Mouse (Mus musculus) right cerebral cortex, adult 18-20 months (tissue): Measurements from ENCODE around the gene Kcnab3.

Experiments
- DNase-seq: peaks from one replicate; pipeline ENCODE4 v3.0.0; 2022; ENCODE audit warnings: mixed read lengths

Gene Kcnab3

DNA sequence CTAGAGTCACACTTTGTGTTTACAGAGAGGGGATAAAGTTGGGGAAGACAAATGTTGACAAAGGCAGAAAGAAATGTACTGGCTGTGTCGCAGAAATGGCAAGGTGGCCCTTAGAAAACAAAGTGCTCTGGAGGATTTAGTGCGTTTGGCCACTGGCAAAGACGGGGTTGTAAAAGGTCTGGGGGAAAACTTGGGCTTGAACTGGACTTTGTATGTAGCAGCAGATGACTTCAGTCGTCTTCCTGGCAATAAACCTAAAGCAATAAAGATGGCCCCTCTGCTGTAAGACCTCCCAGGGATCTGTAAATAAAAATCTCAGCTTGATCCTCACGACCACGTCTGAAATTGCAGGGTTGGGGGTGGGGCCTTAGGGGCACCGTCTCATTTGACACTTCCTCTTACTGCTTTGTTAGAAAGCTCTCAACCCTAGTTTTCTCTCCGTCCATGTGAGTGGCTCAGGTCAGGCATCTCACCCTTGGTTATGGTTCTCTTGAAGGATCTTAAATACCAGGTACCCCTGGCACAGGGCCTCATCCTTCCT is 6.7 kb downstream of the Kcnab3 start:
- DNase-seq = no peak

DNA sequence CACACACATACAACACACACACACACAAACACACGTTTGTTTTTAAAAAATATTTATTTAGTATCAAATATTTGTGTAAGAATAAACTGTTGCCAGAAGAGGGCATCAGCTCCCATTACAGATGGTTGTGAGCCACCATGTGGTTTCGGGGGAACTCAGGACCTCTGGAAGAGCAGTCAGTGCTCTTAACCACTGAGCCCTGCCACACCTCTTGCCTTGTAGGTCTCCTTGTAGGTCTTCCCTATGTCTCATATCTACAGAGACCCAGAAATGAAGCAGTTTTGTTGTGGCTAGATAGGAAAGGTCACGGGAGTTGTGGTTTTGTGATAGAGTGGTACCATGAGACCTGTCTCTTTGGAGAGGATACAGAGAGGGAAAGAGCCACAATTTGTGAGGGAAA is 7.9 kb downstream of the Kcnab3 start:
- no peak for DNase-seq

DNA sequence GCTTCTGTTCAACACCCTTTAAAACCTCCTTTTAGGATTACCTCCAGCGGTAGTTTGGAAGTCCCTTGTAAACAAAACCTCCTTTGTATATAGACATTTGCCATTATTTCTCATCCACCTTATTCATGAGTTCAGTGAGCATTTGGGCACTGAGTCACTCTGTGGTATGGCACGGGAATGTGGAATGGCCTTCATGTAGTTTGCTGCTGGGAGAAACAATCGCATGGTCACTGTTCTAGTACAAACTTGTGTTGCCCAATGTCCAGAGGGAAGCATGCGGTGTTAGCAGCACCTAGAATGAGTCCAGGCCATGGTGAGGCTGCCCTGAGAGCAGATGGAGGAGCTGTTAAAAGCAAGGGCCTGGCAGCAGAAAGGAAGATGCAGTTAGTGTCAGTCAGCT is 8.7 kb downstream of the Kcnab3 start:
- DNase-seq = no peak

DNA sequence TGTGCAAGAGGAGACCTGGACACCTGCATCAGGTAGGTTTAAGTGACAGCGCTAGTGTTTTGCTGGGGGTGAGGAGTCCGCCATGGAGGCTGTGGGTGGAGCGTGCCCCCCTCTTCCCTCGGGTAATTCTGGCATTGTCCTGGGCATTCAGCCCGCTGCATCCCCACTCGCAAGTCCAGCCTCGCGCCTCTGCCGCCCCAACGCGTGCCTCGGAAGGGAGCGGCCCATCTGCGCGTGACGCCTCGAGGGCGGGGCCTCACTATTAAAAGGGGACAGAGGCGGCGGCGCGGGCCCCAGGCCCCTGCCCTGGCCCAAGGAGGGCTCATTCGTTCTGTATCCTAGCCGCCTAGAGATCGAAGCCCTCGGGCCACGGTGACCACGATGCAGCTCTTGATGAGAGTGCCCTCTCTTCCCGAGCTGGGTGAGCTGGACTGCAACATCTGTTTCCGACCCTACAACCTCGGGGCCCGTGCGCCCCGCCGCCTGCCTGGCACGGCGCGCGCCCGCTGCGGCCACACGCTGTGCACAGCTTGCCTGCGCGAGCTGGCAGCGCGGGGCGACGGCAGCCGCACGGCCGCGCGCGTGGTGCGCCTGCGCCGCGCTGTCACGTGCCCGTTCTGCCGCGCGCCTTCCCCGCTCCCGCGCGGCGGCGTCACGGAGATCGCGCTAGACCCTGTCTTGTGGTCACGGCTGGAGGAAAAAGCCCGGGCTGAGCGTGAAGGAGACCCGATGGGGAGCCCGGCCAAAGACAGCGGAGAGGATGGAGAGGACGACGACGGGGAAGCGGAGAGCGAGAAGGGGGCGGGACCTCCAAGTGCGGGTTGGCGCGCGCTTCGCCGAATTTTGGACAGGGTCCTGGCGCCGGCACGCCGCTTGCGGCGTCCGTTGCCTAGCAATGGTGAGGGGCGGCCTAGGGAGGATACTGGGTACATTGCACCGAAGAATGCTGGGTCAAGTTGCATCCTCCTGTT is 14.4 kb downstream of the Kcnab3 start, which contains the start of gene Rnf227:
Rnf227 (plus strand) TSS at position 301 of the 971 bp plus-strand sequence.
- DNase-seq = peak; percentile 85

DNA sequence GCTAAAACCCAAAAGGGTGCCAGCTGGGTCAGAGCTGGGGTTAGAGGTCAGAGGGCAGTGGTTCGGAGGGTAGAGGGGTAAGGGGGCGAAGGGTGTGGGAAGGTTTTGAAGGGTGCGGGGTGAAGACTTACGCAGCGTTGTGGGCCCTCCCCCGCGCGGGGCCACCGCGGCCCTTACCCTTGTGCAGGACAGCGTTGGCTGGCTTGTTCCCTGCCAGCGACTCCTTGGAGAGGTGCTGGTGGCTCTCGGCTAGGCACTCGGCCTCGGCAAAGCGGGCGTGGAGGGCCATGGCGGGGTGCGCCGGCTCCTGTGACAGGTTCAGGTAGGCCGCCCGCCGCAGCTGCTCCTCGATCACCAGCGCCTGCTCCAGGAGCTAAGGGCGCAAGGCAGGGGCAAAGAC is 20.4 kb downstream of the Kcnab3 start:
- DNase-seq = no peak

DNA sequence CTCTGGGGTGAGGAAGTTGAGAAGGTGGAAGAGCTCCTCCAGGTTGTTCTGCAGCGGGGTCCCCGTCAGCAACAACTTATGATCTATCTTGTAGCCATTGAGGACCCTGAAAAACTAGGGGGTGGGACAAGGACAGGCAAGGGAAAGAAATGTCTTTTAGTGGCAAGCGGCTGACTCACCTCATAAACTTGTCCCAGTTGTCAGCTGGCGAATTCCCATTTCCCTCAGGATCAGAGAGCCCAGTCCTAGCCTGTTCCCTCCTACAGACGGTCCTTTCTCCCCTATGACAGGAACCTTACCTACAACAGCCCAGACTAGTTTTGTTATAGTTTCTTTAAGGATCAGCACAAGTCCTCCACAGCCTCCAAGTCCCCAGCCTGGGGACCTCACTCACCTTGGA is 30.5 kb downstream of the Kcnab3 start:
- no peak for DNase-seq

DNA sequence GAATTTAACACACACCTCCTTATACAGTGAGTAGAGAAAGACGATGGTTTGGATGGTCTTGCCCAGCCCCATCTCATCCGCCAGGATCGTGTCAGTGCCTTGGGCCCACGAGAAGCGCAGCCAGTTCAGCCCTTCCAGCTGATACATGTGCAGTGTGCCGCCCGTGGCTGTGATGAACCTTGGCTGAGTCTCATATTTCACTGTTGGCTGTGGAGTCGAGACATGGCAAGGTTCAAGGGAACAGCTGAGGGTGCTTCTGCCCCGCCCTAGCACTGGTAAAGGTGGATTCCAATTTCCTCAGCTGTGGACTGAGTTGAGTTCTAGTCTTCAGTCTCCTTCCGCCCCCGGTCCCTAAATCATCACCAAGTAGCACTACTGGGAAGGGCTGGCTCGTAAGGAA is 31.6 kb downstream of the Kcnab3 start:
- no peak for DNase-seq

DNA sequence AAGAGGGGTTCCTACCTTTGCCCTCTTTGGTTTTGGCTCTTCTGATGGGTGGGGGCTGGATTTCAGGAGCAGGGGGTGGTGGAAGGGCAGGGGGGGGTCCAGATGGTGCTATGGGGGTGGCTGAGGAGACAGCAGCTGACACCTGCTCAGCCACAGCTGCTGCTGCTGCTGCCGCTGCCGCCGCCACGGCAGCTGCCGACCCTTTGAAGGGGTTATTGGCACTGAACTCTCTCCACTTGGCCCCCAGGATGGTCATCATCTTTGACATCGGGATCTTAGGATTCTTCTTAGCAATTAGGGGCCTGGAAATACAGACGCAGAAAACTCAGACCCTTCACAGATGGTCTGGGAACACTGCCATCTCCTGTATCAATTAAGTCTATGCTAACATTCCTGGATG is 36.0 kb downstream of the Kcnab3 start:
- DNase-seq = no peak

DNA sequence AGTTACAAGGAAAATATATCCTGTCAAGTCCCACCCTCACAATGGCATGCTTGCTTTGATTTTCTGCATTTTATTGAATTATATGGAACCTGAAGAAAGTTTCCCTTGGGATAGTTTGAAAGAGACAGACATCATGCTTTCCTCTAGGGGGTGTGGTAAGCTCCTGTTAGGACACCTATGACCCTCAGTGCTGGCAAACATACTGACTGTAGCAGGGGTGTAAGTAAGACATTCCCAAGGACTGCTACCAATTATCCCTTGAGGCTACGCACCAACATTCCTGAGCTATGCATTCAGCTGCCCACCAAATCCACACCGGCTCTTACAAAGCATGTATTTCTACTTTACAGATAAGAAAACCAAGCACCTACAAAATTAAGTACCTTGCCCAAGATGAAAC is 36.4 kb downstream of the Kcnab3 start:
- no peak for DNase-seq

DNA sequence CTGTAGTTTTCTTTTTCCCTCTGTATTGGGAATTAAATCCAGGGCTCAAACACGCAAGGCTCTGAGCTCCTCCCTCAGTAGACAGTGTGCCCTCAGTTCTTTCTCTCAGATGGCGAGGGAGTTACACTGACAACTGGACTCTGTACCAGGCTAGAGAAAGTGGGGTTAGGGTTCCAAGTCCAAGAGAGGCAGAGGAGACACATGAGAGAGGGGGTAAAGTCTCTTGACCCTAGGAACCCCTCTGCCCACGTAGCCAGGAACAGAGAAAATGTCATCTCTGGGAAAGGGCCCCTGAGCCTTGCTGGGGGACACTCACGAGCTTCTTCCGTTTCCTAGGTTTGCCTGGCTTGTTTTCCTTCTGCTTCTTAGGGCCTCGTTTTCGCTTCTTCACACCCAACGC is 38.3 kb downstream of the Kcnab3 start:
- no peak for DNase-seq

DNA sequence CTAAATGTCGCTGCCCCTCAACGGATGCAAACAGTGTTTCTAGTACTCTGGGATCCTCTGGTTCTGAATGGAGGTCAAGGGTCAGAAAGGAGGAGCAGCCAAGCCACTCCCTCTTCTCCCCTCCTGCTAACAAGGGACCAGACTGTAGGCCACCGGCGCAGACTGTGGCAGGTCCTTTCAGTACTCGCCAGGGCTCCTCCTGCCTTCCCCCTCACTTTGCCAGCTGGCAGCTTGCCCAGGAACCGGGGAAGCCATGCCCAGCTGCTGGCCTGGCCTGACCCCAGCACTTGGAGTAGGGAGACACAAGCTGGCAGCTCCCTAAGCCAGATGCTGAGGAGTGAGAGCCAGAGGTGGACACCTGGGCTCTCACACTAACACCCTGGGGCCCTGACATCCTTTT is 38.9 kb downstream of the Kcnab3 start:
- peak; percentile 91 for DNase-seq

DNA sequence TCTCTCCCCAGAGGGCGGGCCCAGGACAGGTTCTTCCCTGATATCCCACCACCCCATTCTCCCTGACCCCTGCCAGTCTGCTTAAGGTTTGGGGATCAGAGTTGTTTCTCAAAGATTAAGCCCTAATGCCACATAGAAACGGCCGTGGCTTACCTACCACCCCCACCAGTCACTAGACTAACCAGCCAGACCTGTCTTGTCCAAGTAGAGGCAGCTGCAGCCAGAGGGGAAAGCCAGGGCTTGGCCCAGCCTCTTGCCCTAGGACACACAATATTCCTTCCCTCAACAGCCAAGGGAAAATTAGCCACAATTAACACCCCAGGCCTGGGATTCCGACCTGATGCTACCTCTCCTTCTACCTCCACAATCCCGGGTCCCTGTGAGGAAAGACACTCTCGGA is 39.7 kb downstream of the Kcnab3 start:
- no peak for DNase-seq

DNA sequence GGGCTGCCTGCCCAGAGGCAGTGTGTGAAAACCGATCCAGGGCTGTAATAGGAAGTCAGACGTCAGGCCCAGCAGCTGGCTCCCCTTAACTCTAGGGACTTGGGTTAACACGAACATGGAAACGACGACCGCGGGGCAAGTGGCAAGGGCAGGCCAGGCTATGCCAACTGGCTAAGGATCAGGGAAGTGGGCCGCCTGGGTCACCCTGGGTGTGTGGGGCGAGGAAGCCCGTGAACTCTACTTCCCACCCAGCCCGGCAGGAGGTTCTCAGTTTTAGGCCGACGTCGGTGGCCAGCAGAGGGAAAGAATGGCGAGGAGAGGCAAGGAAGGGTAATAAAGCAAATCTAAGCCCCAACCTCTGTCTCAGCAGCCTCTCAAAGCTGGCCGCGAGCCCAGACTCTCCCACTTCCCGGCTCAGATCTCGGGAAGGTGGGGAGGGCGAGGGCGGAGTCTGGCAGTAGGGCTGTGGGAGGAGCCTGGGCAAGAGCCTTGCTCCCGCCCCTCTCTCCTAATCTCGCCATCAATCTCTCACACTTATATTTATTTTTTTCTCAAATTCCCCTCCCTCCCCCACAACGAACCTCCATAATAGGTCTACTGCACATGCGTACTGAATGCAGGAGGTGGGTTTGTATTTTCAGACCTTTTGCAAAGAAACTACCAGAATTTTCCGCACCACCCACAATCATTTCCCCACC is 40.2 kb downstream of the Kcnab3 start:
- peak; percentile 97 for DNase-seq

DNA sequence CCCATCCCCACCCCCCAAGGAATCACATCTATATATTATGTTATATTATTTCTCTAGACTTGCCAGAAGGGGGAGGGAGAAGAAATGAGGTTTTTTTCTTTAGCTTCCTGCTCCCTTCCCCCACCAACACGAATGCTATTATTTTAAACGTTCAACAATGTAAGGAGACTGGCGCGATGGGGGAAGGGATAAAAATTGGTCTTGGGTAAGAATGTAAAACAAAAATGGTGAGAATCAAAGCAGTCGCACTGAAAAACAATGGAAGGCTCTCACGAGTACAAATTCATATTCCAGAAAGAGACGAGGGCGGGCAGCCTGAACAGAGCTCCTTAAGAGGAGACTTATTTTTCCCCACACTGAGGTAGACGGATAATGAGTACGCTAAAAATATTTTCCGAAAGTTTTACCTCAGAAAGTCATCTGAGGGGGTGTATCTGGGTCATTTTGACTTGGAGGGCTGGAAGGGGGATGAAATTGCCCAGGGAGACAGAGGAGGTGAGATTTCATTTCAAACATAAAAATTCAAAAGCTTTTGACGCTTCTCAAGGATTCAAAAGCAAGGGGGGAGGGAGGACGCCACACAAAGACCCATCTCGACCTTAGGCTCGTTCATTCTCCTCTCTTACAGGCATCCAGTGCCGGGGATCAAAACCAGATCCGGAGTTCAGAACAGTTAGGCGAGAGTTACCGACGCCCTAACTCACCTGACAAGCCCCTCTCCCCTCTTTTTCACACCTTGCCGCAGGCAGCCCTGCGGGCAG is 41.0 kb downstream of the Kcnab3 start:
- no peak for DNase-seq

DNA sequence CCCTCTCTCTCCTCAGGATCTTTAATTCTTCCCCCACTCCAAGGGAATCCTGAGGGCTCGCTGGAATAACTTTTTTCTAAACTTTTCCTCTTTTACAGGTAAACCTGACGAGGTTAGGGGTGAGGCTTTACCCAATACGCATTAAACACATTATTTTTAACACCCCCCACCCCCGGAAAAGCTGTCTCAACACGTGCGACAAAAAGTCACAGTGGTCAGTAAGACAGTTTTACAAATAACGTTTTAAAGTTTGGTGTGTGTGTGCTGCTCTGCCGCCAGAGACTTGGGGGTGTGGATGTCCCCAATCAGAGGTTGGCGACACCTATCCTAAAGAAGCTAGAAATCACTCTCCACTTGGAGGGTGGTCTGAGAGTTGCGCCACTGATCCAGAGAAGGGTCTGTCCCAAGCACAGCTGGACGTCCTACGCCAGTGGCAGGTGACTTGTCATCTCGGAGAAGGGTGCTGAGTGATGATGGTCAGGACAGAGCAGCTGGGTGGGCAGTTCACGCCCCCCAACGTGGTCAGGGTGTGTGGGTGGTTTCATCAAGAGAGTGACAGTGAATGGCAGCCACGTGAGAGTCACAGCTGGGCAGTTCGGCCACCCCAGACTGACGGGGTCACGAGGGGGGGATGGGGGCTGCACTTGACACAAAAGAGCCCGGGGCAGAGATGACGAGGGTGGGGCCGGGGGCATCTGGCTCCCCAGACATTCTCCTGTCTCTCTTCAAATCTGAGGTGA is 41.7 kb downstream of the Kcnab3 start:
- DNase-seq = no peak

DNA sequence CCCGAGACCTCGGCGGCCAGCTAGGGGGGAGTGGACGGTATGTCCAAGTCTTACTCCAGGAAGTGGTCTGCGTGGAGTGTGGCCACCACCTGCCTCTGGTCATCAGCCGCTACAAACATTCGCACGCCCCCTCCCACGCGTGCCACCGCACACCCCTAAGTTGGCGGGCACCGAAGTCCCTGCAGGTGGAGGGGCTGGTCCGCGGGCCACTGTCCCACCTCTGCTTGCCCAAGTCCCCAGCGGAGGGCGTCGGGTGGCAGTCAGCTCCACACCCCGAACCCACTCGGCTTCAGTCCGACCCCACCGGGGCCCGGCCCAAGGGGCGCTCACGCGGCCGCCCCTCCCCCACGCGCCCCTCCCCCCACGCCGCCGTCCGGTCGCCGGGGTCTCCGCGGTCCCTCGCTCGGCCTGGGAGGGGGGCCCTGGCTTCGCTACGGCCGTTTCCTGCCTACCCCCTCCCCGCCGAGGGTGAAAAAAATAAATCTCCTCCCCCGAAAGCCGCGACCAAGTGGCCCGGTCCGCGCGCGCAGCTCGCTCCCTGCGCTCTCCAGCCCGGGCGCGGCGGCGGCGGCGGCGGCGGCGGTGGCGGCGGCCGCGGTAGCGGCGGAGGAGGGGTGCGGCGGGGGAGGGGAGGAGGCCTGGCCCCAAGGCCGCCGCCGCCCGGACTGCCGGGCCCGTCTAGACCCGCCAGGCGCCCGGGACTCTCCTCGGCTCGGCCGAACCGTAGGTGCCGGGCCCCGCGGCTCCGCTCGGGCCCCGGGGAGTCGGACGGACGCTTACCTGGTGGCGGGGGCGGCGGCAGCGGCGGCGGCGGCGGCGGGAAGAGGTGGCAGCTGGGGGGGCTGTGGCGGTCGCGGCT is 42.5 kb downstream of the Kcnab3 start:
- DNase-seq = no peak

DNA sequence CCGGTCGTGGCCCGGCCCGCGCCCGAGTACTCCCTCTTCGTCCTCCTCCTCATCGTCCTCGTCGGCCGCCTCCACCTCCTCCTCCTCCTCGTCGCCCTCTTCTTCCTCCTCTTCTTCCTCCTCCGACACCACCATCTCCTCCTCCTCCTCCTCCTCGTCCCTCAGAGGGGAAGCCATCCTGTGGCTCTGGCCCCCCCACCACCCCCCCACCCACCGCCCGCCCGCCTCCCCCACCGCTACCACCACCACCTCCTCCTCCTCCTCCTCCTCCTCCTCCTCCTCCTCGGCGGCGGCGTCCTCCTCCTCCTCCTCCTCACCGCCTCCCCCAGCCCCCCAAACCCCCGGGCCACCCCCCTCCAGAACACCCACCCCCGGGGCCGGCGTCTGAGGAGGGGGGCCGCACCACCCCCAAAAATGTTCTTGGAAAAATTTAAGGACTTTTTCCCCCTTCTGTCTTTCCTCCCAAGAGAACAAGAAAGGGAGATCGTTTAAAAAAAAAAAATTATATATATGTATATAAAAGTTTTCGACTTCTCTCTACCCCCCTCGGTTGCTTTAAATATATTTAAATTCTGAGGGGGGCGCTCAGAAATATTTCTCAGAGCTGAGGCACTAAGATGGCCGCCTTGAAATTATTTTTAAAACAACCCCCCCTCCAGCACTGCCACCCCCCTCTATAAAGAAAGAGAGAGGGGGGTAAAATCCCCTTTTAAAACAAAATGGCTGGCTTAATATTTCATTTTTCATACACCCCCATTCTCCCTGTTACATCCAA is 43.3 kb downstream of the Kcnab3 start, which contains the start of gene Chd3:
Chd3 (minus strand) TSS at position 192 of the 775 bp plus-strand sequence.
- no peak for DNase-seq

DNA sequence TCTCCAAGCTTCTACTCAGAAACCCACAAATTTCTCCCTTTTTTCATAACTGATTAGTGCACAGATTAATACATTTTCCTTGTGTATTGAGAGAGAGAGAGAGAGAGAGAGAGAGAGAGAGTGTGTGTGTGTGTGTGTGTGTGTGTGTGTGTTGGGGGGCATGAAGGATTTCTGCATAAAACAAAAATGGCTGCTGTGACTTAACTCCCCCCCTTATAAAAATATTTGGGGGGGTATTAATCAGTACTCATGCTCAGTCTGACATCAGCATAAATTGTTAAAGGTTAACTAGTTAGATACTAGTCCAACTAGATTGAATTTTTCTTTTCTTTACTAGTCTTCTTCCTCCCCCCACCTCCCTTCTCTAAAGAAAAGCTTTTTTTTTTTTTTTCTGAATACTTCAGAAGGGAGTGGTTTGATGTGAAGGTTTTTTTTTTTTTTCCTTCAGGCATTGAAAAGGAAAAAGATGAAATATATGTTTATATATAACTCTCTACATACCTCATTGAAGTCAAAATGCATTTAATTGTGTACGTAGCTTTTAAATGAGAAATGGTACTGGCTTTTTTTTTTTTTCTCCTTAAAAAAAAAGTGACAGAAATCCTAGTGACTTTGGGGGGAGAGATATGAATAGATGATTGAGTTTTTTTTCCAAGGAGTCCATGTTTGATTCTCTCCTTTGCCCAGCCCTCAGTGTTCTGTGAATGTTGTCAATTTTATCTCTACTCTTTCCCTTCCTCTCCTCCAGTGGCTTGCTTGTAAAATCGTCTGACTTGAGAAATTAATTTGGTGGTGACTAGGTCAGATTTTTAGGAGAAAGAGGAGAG is 44.1 kb downstream of the Kcnab3 start:
- DNase-seq = no peak

DNA sequence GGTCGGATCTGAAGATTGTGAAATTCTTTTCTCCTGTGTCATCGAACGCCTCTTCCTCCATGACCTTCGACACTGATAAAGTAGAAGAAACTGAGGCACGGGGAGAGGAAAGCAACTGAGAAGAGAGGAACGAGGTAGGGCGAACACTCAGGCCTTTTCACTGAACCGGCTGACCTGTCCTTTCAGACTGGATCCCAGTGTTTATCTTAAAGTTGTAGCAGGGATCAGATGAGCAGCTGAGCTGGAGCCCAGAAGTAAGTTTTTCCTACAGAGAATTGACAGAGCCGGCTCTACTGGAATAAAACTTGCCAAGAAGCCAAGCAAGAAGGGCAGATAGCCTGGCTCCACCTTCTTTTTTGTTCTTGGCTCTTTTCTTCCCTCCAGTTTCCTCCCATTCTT is 44.8 kb downstream of the Kcnab3 start:
- no peak for DNase-seq
